Mouse (Mus musculus) E14TG2a.4 (cell line): ENCODE measurements at regions not wholly inside any gene's neighbourhood (a gene's known extent, or its start where the extent isn't known, plus 50 kb on each side); places are given as distances from the start of the nearest gene placed in this dataset.

Source experiments
- CTCF ChIP-seq: conservative IDR thresholded peaks from 2 replicates; pipeline ENCODE4 v1.5.1; 2014; ENCODE audit warnings: low read length
- NANOG ChIP-seq: IDR thresholded peaks from 2 replicates; pipeline ENCODE4 v1.6.1; 2014; ENCODE audit warnings: borderline replicate concordance, low read length, mixed read lengths

GRCm38 (mm10) chr10:44861671-44862359 lies 205.2 kb upstream of the Prep start:
- TF ChIP-seq CTCF (no peak), NANOG (no peak)
